ENCODE assay signal across 8 mouse cellular contexts in the genomic region with DNA sequence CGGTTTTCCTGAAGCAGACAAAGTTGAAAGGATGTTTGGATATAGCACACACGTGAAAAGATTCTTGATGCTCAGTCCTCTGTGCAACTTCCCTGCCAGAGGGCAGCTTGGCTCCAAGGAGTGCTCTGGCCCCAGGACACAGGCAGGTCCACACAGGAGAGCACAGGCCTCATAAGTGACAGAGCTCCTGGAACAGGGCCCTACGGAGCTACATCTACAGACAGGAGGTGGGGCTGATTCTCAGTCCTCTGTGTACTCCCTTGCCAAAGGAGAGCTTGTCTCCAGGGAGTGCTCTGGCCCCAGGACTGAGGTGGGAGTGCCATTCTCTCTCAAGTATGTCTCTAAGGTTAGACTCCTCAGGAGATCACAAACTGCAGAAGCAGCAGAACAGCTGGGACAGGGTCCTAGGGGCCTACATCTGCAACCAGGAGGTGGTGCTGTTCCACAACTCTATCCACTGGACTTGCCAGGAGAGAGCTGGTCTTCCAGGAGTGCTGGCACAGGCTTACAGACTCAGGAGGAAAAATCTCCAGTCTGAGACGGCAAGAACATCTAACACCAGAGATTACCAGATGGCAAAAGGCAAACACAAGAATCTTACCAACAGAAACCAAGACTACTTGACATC.
A peak's percentile ranks its signal among the peaks of the same experiment; 100 is the strongest.
DNase-seq lines count a peak whose midpoint lies in the region; ATAC-seq and TF ChIP-seq lines count a peak whose summit lies in the region.

No protein-coding gene starts in this region.

- H3K27ac ChIP-seq in forebrain, embryonic 15.5 days (replicated peaks), result no peak overlapping the region
- H3K27ac ChIP-seq in lung, embryonic 14.5 days (ENCODE audit: low read depth), result no peak overlapping the region

- ATAC-seq in frontal cortex, adult (ENCODE audit: low TSS enrichment), result peak; percentile 67
- ATAC-seq in forebrain, embryonic 15.5 days (replicated peaks), result peak; percentile 51
- ATAC-seq in lung, embryonic 14.5 days (ENCODE audit: insufficient read depth), result peak; percentile 58; the same call in 1 of the 2 replicates
- ATAC-seq in erythroid progenitor cell, adult 5-6 weeks (replicated peaks; ENCODE audit: low FRiP score, poor library complexity, severe bottlenecking), result no peak

- no peaks in the 10 kb centered on the region for H3K4me1 ChIP-seq in forebrain, embryonic 15.5 days
- no peaks in the 10 kb centered on the region for H3K4me1 ChIP-seq in lung, embryonic 14.5 days (ENCODE audit: insufficient read depth)

- no peaks in the 10 kb centered on the region for H3K36me3 ChIP-seq in forebrain, embryonic 15.5 days
- no peaks in the 10 kb centered on the region for H3K36me3 ChIP-seq in lung, embryonic 14.5 days (ENCODE audit: insufficient read depth)

- no peak for DNase-seq in frontal cortex, postnatal 14 days (ENCODE audit: low spot score in 2 of 2)
- peak; percentile 4 for DNase-seq in thymus, postnatal 4 days
- DNase-seq in thymus, postnatal 25 days, result no peak
- DNase-seq in lung, embryonic 14.5 days, result peak; percentile 62
- peak; percentile 52 for DNase-seq in testis, postnatal 10 days (ENCODE audit: low spot score)

- no peaks in the 10 kb centered on the region for H3K27me3 ChIP-seq in forebrain, embryonic 15.5 days
- no peaks in the 10 kb centered on the region for H3K27me3 ChIP-seq in lung, embryonic 14.5 days (ENCODE audit: insufficient read depth, low read length)

- H3K4me2 ChIP-seq in forebrain, embryonic 15.5 days (replicated peaks), result no peak overlapping the region
- H3K4me2 ChIP-seq in lung, embryonic 14.5 days, result no peak overlapping the region

- WGBS in forebrain, embryonic 15.5 days, result 64% methylated on average over 4 of the region's 4 CpGs
- WGBS in lung, embryonic 14.5 days, result 41% methylated on average over 4 of the region's 4 CpGs

- H3K9ac ChIP-seq in forebrain, embryonic 15.5 days (replicated peaks), result no peak overlapping the region
- no peak overlapping the region for H3K9ac ChIP-seq in lung, embryonic 14.5 days

- no peak overlapping the region for H3K4me3 ChIP-seq in forebrain, embryonic 15.5 days
- no peak overlapping the region for H3K4me3 ChIP-seq in lung, embryonic 14.5 days (ENCODE audit: low read depth, low read length)

- H3K9me3 ChIP-seq in forebrain, embryonic 15.5 days, result no peaks in the 10 kb centered on the region
- H3K9me3 ChIP-seq in lung, embryonic 14.5 days (ENCODE audit: low read depth, low read length), result no peaks in the 10 kb centered on the region

- TF ChIP-seq CTCF in lung, embryonic 14.5 days (IDR thresholded peaks at IDR 0.05; ENCODE audit: low read depth), result peak; percentile 44

Comparison
In these comparisons a context has a peak if more than half of its experiments do, and no peak if none do; other contexts are left out.
1. DNase-seq: peak in thymus, postnatal 4 days (single experiment), lung, embryonic 14.5 days (single experiment) and testis, postnatal 10 days (single experiment); none in frontal cortex, postnatal 14 days (0 of 2) and thymus, postnatal 25 days (single experiment).